Mouse (Mus musculus) right cerebral cortex, postnatal 25 days (tissue): ENCODE measurements at regions not wholly inside any gene's neighbourhood (a gene's known extent, or its start where the extent isn't known, plus 50 kb on each side); places are given as distances from the start of the nearest gene placed in this dataset.
"Not testable (repeated sequence)": the region's sequence is repeated elsewhere in the genome, so short reads cannot be mapped to it uniquely, and the experiment has no call there.

Experiments used
- DNase-seq: peaks from one replicate; pipeline ENCODE4 v3.0.0; 2022

DNA sequence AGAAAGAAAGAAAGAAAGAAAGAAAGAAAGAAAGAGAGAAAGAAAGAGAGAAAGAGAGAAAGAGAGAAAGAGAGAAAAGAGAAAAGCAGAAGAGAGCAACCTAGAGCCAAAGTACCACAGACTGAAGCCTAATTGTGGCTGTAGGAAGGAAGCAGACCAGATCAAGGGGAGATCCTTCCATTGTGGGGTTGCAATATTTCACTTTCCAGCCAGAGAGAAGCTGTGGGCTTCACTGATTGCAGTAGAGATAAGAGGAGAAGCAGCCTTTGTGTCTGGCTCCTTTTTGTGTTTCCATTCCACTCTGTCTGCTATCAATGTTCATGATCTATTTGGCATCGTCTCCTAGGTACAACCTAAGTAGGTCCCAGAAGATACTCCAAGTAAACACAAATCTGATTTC lies 79.0 kb upstream of the Xcl1 start:
- DNase-seq = no peak

DNA sequence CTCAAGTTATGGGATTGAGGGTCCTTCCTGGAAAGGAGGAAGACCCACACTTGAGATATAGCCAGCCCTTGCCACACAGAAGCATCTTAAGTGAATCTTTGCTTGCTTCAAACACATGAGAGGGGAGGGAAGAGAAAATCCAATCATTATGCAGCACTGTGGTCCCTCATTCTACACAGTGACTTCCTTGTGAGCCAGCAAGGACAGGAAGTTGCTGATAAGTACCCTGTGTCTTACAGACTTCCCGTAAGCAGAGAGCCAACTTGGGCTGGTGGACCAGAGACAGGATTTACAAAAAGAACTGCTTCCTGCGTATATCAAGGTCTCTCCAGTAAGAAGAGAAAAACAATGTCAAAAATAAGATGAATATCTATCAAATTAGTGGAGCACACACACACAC lies 78.1 kb upstream of the Xcl1 start:
- no peak for DNase-seq

DNA sequence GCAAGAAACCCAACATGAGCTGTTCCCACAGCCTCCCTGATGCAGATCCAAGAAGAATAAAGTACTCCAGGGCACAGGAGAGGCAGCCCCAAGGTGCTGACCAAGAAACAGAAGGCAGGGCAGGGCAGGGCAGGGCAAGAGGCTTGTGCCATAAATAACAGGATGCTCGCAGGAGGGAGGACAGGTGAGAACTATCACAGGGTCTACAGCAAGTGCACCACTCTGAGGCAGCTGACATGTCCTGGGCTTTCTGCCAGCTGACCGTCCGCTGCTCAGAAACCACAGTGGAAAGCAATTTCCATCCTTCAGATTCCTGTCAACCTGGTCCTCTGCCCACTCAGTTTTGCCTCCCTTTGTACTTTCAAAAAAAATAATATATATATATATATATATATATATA lies 77.0 kb upstream of the Xcl1 start:
- no peak for DNase-seq

DNA sequence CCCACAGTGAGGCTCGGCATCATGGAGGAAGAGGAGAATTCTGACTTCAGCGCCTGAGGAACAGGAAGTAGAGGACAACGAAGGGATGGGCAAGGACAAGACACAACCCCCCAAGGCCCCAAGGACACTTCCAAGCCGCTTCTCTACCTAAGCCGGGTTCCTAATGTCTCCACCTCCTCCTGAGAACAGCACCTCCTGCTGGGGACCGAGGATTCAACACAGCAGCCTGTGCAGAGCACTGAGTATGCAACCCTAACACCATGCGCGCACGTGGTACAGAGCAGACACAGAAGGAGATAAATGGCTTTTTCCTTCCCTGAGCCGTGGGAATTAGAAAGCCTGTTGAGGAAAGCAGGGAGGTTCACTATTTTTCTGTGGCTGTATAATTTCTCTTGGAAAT lies 64.2 kb upstream of the Xcl1 start:
- DNase-seq = no peak

DNA sequence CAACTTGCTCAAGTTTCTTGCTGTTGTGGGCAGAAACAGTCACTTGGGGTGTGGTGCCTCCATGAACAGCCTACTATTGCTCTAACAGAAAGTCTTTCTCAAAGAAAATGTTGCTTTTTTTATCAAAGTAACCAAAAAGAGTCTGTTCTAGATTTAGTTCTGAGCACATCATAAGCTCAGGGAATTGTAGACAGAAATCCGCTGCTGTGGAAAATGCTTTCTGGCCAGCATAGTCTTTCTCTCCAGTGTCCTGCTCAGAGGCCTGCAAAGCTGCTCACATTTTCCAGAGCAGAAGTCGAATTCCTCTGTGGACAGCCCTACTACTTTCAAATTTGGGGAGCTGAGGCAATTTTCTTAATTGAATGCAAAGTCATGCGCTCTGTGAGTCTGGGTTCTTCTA lies 63.3 kb upstream of the Xcl1 start:
- DNase-seq = no peak

DNA sequence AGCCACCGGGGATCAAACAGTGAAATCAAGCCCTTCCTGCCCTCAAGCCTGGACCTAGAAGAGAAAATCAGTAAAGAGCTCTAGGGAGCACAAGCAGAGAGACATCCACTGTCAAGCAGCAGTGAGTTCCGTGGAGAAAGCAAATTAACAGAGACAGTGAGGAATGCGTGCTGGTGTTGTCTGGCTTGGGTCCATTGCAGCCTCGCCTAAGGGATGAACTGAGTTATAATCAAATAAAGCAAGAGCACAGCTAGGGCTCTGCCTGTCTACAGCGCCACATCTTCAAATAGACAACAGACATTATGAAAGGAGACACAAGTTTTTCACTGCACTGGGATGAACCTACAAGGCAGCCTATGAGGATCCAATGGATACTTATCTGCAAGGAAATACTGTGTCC lies 62.3 kb upstream of the Xcl1 start:
- no peak for DNase-seq

DNA sequence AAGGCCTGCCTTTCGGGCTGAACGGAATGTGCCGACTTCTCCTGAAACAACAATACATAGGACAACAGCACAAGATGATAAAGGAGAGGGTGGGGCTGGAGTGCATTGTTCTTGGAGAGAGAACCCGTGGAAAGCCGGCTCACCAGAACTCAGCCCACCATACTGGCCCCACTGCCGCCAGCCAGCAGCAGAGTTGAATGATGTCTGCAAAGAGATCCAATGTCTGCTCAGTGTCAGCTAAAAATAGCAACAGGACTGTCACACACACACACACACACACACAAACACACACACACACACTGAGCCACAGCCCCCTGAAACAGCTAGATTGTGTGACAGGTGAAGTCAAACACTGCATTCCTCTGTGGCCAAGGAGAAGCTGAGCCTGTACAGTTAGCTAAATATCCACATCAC lies 58.9 kb upstream of the Xcl1 start:
- DNase-seq = no peak

DNA sequence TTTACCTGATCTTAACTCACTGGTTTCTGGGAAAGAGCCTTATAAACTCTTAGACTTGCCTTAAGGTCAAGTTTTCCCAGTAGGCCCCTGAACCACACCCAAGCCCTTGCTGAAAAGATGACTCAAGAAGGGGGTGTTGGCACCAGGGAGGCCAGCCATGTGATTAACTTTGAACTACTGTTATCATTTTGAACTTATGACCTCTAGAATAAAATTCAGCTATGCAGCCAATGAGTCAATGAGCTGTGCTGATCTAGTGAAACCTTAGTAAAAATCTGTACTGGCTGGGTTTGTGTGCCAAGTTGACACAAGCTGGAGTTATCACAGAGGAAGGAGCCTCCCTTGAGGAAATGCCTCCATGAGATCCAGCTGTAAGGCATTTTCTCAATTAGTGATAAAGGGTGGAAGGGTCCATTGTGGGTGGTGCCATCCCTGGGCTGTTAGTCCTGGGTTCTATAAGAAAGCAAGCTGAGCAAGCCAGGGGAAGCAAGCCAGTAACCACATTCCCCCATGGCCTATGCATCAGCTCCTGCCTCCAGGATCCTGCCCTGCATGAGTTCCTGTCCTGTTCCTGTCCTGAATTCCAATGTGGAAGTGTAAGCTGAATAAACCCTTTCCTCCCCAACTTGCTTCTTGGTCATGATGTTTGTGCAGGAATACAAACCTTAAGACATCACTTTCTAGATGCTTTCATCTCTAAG lies 58.0 kb upstream of the Xcl1 start:
- not testable (repeated sequence) for DNase-seq

DNA sequence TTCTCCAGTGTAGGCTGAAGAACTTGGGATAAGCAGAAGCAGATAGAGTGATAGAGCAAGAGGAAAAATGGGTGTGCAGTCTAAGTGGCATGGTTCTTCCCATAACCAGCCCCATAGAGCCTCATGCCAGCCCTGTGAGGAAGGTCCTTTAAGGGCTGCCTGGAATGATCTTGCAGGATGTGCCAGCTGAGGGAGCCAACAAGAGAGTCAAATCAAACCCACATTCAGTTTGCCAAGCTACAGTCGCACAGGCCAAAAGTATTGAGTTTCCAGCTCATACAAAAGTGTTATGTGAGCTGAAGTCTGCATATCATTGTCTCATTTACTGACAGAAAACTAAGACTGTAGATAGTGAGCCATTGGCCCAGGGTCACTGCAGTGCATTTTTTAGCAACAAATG lies 53.7 kb upstream of the Xcl1 start:
- DNase-seq = no peak

DNA sequence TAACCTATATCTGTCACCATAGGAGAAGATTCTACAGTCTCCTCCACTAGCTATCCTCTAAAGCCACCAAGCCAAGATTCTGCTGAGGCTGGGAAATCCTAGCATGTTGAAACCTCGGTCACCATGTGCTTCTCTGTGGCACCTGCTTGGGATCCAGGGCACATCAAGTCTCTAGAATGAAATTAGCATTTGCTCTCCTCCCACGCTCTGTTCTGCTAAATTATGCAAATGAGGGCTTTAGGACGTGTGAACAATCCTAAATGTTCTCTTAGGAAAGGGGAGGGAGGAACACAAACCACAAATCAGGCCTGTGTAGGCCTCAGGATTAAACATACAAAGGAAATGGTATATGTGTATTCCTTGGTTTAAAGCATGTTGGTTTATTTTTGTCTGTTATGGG lies 52.9 kb upstream of the Xcl1 start:
- no peak for DNase-seq

DNA sequence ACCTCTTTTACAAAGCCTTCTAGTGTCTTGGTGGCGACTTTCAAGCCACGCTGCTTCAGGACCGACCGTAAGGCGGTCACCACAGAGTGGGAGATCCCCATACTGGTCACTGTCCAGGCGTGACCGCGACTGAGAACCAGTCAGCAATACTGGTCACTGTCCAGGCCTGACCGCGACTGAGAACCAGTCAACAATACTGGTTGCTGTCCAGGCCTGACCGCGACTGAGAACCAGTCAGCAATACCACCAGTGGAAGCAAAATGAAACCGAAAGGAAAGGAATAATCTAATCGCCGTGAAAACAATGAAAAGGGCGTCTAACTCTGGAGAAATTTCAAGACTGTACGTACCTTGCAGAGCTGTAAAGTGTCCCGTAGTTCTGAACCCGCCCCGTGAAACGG lies 50.2 kb upstream of the Xcl1 start:
- not testable (repeated sequence) for DNase-seq
